Mouse (Mus musculus) G1E (cell line): Measurements from ENCODE around the gene Gdf1.

Source experiments
- CTCF ChIP-seq: IDR thresholded peaks from 2 replicates; pipeline ENCODE4 v1.5.1; 2012; ENCODE audit warnings: low read depth, low read length, inconsistent platforms, mixed read lengths
- GATA1 ChIP-seq: IDR thresholded peaks from 2 replicates; pipeline ENCODE4 v1.6.1; 2012; ENCODE audit warnings: borderline replicate concordance, low read length, inconsistent platforms, mixed read lengths
- GATA2 ChIP-seq: IDR thresholded peaks from 2 replicates; pipeline ENCODE4 v1.6.1; 2012; ENCODE audit warnings: low read depth, low read length, inconsistent platforms, borderline replicate concordance

DNA sequence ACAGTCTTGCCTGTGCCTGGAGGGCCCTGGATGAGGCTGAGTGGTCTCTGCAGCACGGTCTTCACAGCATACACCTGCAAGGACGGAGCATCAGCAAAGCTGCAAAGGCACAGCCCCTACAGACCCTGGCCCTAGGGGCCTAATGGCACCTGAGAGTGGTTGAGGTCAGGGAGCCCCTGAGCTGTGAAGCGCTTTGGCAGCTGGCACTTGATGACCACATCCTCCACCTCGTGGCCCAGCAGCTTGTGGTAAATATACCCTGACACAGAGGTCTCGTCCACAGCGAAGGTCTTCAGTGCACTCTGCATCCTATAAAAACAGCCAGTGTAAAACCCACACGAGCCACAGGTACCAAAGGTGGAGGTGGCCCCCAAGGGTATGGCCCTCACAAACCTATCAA lies 9.3 kb downstream of the Gdf1 start:
- TF ChIP-seq GATA1, result no peak
- no peak for TF ChIP-seq CTCF
- TF ChIP-seq GATA2, result no peak
